Mouse (Mus musculus): ENCODE measurements at regions not wholly inside any gene's neighbourhood (a gene's known extent, or its start where the extent isn't known, plus 50 kb on each side); places are given as distances from the start of the nearest gene placed in this dataset. TPM values are rescaled to one million over a fixed set of nuclear protein-coding genes. Genes with fewer than 3 reads are reported as not detected.

Small RNA genes in the stretch of these regions (microRNA-seq; reads per million reads assigned to microRNA genes)
- gene Gm25978 = not detected
